Mouse (Mus musculus) C2C12 (cell line): Measurements from ENCODE around the gene Cdc42se2. TPM values are rescaled to one million over a fixed set of nuclear protein-coding genes. Genes with fewer than 3 reads are reported as not detected.

Experiments
- H3K27me3 ChIP-seq: one replicate; pipeline ENCODE4 v1.6.1; 2011; ENCODE audit not compliant: control insufficient read depth, insufficient read depth, insufficient read length
- H3K36me3 ChIP-seq: one replicate; pipeline ENCODE4 v1.6.1; 2011; ENCODE audit not compliant: control insufficient read depth, insufficient read depth
- H3K4me3 ChIP-seq: one replicate; pipeline ENCODE4 v1.5.1; 2011; ENCODE audit warnings: mild to moderate bottlenecking, control low read depth; ENCODE audit not compliant: poor library complexity, insufficient read depth, severe bottlenecking
- H3K79me2 ChIP-seq: one replicate; pipeline ENCODE4 v1.6.1; 2011; ENCODE audit not compliant: control insufficient read depth, insufficient read depth
- H3K79me3 ChIP-seq: one replicate; pipeline ENCODE4 v1.6.1; 2011; ENCODE audit warnings: low read depth, control low read depth
- H3ac ChIP-seq: one replicate; pipeline ENCODE3; 2011; ENCODE audit warnings: low read depth; ENCODE audit not compliant: control insufficient read depth, insufficient read length
- CEBPB ChIP-seq: IDR thresholded peaks from one replicate; pipeline ENCODE4 v1.6.1; 2011; ENCODE audit warnings: low read depth, mild to moderate bottlenecking, control low read depth, moderate library complexity
- CTCF ChIP-seq: IDR thresholded peaks from one replicate; pipeline ENCODE4 v1.5.1; 2011; ENCODE audit not compliant: control insufficient read depth, insufficient read depth, insufficient read length
- FOSL1 ChIP-seq: IDR thresholded peaks from one replicate; pipeline ENCODE4 v1.8.0; 2011; ENCODE audit warnings: mild to moderate bottlenecking, low read length; ENCODE audit not compliant: poor library complexity, insufficient read depth, severe bottlenecking
- MAX ChIP-seq: IDR thresholded peaks from one replicate; pipeline ENCODE4 v1.6.1; 2011; ENCODE audit warnings: mild to moderate bottlenecking, control low read depth
- MYOD1 ChIP-seq: IDR thresholded peaks from one replicate; pipeline ENCODE4 v1.6.1; 2011; ENCODE audit warnings: low read depth; ENCODE audit not compliant: control insufficient read depth, insufficient read length
- MYOG ChIP-seq: IDR thresholded peaks from one replicate; pipeline ENCODE4 v1.6.1; 2011; ENCODE audit not compliant: control insufficient read depth, insufficient read length; ENCODE audit errors: extremely low read depth
- USF1 ChIP-seq: IDR thresholded peaks from one replicate; pipeline ENCODE4 v1.6.1; 2011; ENCODE audit warnings: low read depth, mild to moderate bottlenecking, control low read depth, moderate library complexity
- polyA plus RNA-seq: library from polyadenylated mRNA; unstranded; fragments of >200 nt; fragmentation: generic; extraction: Trizol; gene quantifications from one replicate; pipeline ENCODE4 v1.2.1, GENCODE M21; 2012; ENCODE audit warnings: missing spikeins

Cdc42se2 gene
- polyA plus RNA-seq, 1 experiment = 21.8 TPM

- TF ChIP-seq CTCF (no peak), MYOD1 (no peak), MAX (no peak), USF1 (no peak), FOSL1 (no peak), CEBPB (no peak), MYOG (no peak)
- H3K36me3 ChIP-seq = peaks cover 51% of the 10 kb centered on the region
- no peaks in the 10 kb centered on the region for H3K79me3 ChIP-seq
- no peak overlapping the region for H3K4me3 ChIP-seq
- H3K27me3 ChIP-seq = no peaks in the 10 kb centered on the region
- no peak overlapping the region for H3ac ChIP-seq
- H3K79me2 ChIP-seq = no peaks in the 10 kb centered on the region
Measured at GRCm38 (mm10) chr11:54679141-54679540, 108.3 kb downstream of the Cdc42se2 start.

GRCm38 (mm10) chr11:54675792-54676489, 111.5 kb downstream of the Cdc42se2 start:
- TF ChIP-seq MAX (no peak), USF1 (no peak), CEBPB (no peak), FOSL1 (no peak), MYOG (no peak), CTCF (no peak), MYOD1 (no peak)
- H3K27me3 ChIP-seq = no peaks in the 10 kb centered on the region
- H3ac ChIP-seq = no peak overlapping the region
- no peak overlapping the region for H3K4me3 ChIP-seq
- H3K79me3 ChIP-seq = no peaks in the 10 kb centered on the region
- peaks cover 42% of the 10 kb centered on the region for H3K36me3 ChIP-seq
- no peaks in the 10 kb centered on the region for H3K79me2 ChIP-seq

- no peaks in the 10 kb centered on the region for H3K27me3 ChIP-seq
- H3K36me3 ChIP-seq = peaks cover 41% of the 10 kb centered on the region
- TF ChIP-seq MAX (no peak), FOSL1 (no peak), MYOG (no peak), CTCF (no peak), USF1 (no peak), CEBPB (no peak), MYOD1 (no peak)
- H3ac ChIP-seq = no peak overlapping the region
- no peaks in the 10 kb centered on the region for H3K79me3 ChIP-seq
- H3K4me3 ChIP-seq = no peak overlapping the region
- no peaks in the 10 kb centered on the region for H3K79me2 ChIP-seq
Measured at GRCm38 (mm10) chr11:54673575-54674298, 113.7 kb downstream of the Cdc42se2 start.

Other genes starting within 250 kb of the Cdc42se2 start
- 0.25 TPM for gene Lyrm7, start 73.2 kb upstream of the Cdc42se2 start, polyA plus RNA-seq
- 1,165 TPM for gene Hint1, start 78.7 kb upstream of the Cdc42se2 start, polyA plus RNA-seq
- gene Gpx3, start 114.8 kb upstream of the Cdc42se2 start, polyA plus RNA-seq = 2.0 TPM
- 18.8 TPM for gene Tnip1, start 175.2 kb upstream of the Cdc42se2 start, polyA plus RNA-seq
- gene Anxa6, start 245.8 kb upstream of the Cdc42se2 start, polyA plus RNA-seq = 628 TPM